ENCODE assay signal across 14 mouse cellular contexts in the genomic region with DNA sequence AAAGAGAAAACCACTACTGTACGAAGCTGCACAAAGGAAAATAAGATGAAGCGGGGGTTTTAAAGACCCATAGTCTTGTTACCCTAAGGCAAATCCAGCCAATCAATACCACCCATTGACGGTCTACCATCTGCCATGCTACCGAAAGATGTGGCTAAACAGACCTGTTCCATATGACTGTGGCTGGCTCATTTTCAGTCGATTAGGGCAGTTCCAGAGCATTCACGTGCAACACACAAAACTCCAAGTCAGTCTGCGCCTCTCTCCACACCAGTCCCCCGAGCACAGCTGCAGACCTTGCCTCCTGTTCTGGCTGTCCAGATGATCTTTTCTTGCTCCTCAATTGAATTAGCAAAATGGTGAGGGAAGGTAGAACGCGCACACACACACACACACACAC. TPM values are rescaled to one million over a fixed set of nuclear protein-coding genes. Genes with fewer than 3 reads are reported as not detected.
DNase-seq lines count a peak whose midpoint lies in the region; ATAC-seq lines count a peak whose summit lies in the region.
"Had no signal": no experiment of that assay in that cellular context is flagged by ENCODE, and none has a peak within 500 bp of the region (broad histone marks: within the 10 kb centered on the region; RNA-seq: fewer than 3 reads in every experiment).

No protein-coding gene starts in this region.

- DNase-seq in kidney, postnatal 25 days, result no peak
- DNase-seq in gastrocnemius, postnatal 36 days, result no peak
- no peak for DNase-seq in testis, postnatal 10 days (ENCODE audit: low spot score)
- DNase-seq in heart, adult 18-20 months, result no peak
- DNase-seq in spleen, postnatal 10 days (ENCODE audit: low spot score in 2 of 2), result no peak
- DNase-seq: B cell, adult 2 months; heart, postnatal 4 days had no signal

- H3K4me1 ChIP-seq in kidney, embryonic 14.5 days (ENCODE audit: control insufficient read depth, insufficient read depth, low read length), result 0 out of 2 replicates have a peak, but pooled peaks cover 3% of the 10 kb centered on the region
- H3K4me1 ChIP-seq in hindbrain, embryonic 12.5 days, result peaks cover 19% of the 10 kb centered on the region
- peaks cover 10% of the 10 kb centered on the region for H3K4me1 ChIP-seq in midbrain, embryonic 15.5 days
- H3K4me1 ChIP-seq: embryonic facial prominence, embryonic 13.5 days; lung, embryonic 15.5 days had no signal

- ATAC-seq in kidney, embryonic 14.5 days (ENCODE audit: low FRiP score, low TSS enrichment), result peak; percentile 52; the same call in 1 of the 2 replicates
- peak; percentile 35 for ATAC-seq in hindbrain, embryonic 12.5 days (ENCODE audit: low FRiP score)
- ATAC-seq in midbrain, embryonic 15.5 days (replicated peaks), result no peak

- H3K27ac ChIP-seq in kidney, embryonic 14.5 days (ENCODE audit: low read depth, low read length), result no peak overlapping the region
- peak overlapping the region; percentile 60 for H3K27ac ChIP-seq in hindbrain, embryonic 12.5 days
- no peak overlapping the region for H3K27ac ChIP-seq in midbrain, embryonic 15.5 days
- H3K27ac ChIP-seq: embryonic facial prominence, embryonic 13.5 days; kidney, postnatal 0 days; lung, embryonic 15.5 days had no signal

- intact Hi-C loops in gastrocnemius, postnatal 36 days (cut with DNase I), result no loop called here

- H3K9ac ChIP-seq in kidney, embryonic 14.5 days (ENCODE audit: low read depth, low read length), result no peak overlapping the region
- H3K9ac ChIP-seq in hindbrain, embryonic 12.5 days, result no peak overlapping the region
- no peak overlapping the region for H3K9ac ChIP-seq in midbrain, embryonic 15.5 days
- H3K9ac ChIP-seq: embryonic facial prominence, embryonic 13.5 days; lung, embryonic 15.5 days had no signal

- H3K36me3 ChIP-seq in kidney, embryonic 14.5 days (ENCODE audit: control insufficient read depth, insufficient read depth, low read length), result no peaks in the 10 kb centered on the region
- no peaks in the 10 kb centered on the region for H3K36me3 ChIP-seq in hindbrain, embryonic 12.5 days
- H3K36me3 ChIP-seq in midbrain, embryonic 15.5 days (replicated peaks), result no peaks in the 10 kb centered on the region
- H3K36me3 ChIP-seq: embryonic facial prominence, embryonic 13.5 days; G1E; lung, embryonic 15.5 days had no signal

- H3K27me3 ChIP-seq in kidney, embryonic 14.5 days (ENCODE audit: control insufficient read depth, insufficient read depth, low read length), result no peaks in the 10 kb centered on the region
- H3K27me3 ChIP-seq in hindbrain, embryonic 12.5 days, result no peaks in the 10 kb centered on the region
- no peaks in the 10 kb centered on the region for H3K27me3 ChIP-seq in midbrain, embryonic 15.5 days (replicated peaks)
- H3K27me3 ChIP-seq: embryonic facial prominence, embryonic 13.5 days; lung, embryonic 15.5 days had no signal

- WGBS in kidney, embryonic 14.5 days, result 75% methylated on average over 10 of the region's 10 CpGs
- WGBS in hindbrain, embryonic 12.5 days, result 32% methylated on average over 10 of the region's 10 CpGs
- 38% methylated on average over 10 of the region's 10 CpGs for WGBS in midbrain, embryonic 15.5 days

- H3K4me3 ChIP-seq in kidney, embryonic 14.5 days (ENCODE audit: low read length), result no peak overlapping the region
- H3K4me3 ChIP-seq in hindbrain, embryonic 12.5 days, result no peak overlapping the region
- H3K4me3 ChIP-seq in midbrain, embryonic 15.5 days, result no peak overlapping the region
- H3K4me3 ChIP-seq: embryonic facial prominence, embryonic 13.5 days; lung, embryonic 15.5 days had no signal

- no peak overlapping the region for H3K4me2 ChIP-seq in kidney, embryonic 14.5 days (replicated peaks; ENCODE audit: low read depth, low read length)
- H3K4me2 ChIP-seq in hindbrain, embryonic 12.5 days (replicated peaks), result peak overlapping the region; percentile 26
- peak overlapping the region; percentile 8; the same call in 1 of the 2 replicates for H3K4me2 ChIP-seq in midbrain, embryonic 15.5 days
- H3K4me2 ChIP-seq: embryonic facial prominence, embryonic 13.5 days; lung, embryonic 15.5 days had no signal

- no peaks in the 10 kb centered on the region for H3K9me3 ChIP-seq in kidney, embryonic 14.5 days (ENCODE audit: control insufficient read depth, low read length)
- H3K9me3 ChIP-seq in hindbrain, embryonic 12.5 days (replicated peaks), result no peaks in the 10 kb centered on the region
- no peaks in the 10 kb centered on the region for H3K9me3 ChIP-seq in midbrain, embryonic 15.5 days
- H3K9me3 ChIP-seq: embryonic facial prominence, embryonic 13.5 days; lung, embryonic 15.5 days had no signal

RNA-seq across cellular contexts. Expression of gene Elavl4, which starts 59.2 kb away (rescaled TPM):
- 14.7 and 17.4 TPM in 2 replicates for polyA plus RNA-seq in kidney, embryonic 14.5 days (2014; fragmentation: Nextera tagmentation; extraction: Ambion mirVana)
- 280 and 297 TPM in 2 replicates for polyA plus RNA-seq in hindbrain, embryonic 12.5 days (2016; fragmentation: Nextera tagmentation; extraction: Ambion mirVana)
- 336 and 352 TPM in 2 replicates for polyA plus RNA-seq in midbrain, embryonic 15.5 days (2015; fragmentation: Nextera tagmentation; extraction: Ambion mirVana)
- not detected for total RNA-seq in gastrocnemius, postnatal 36 days (2021)
- total RNA-seq in heart, adult 18-20 months (2021), result under 1 TPM; 0.07 to 0.26 TPM
- total RNA-seq: G1E had no signal
- polyA plus RNA-seq: G1E had no signal

Comparison
In these comparisons a context has a peak if more than half of its experiments do, and no peak if none do; other contexts are left out.
1. RNA of gene Elavl4, which starts 59.2 kb away (polyA plus RNA-seq): 336 to 352 TPM in midbrain, embryonic 15.5 days and 280 to 297 TPM in hindbrain, embryonic 12.5 days; 14.7 to 17.4 TPM in kidney, embryonic 14.5 days; every median in the first group is over 10 times any median in the second.